Mouse (Mus musculus) c-Kit-positive CD71-negative TER-119-negative erythroid progenitor cells, embryonic 14.5 days (primary cell): ENCODE results near the gene Gpc6.

Experiments used
- DNase-seq: peaks from one replicate; pipeline ENCODE4 v3.0.0-alpha.2; 2013; ENCODE audit warnings: low read depth

Gene Gpc6

GRCm38 (mm10) chr14:117473378-117473777, 548.3 kb downstream of the Gpc6 start:
- no peak for DNase-seq

- DNase-seq, result no peak
Measured at GRCm38 (mm10) chr14:117478879-117479278, 553.8 kb downstream of the Gpc6 start.

- DNase-seq, result no peak
Measured at GRCm38 (mm10) chr14:117487161-117487754, 562.1 kb downstream of the Gpc6 start.

GRCm38 (mm10) chr14:117490469-117490868, 565.4 kb downstream of the Gpc6 start:
- DNase-seq, result no peak

GRCm38 (mm10) chr14:117495118-117495517, 570.0 kb downstream of the Gpc6 start:
- DNase-seq, result no peak

GRCm38 (mm10) chr14:117498785-117499184, 573.7 kb downstream of the Gpc6 start:
- no peak for DNase-seq

- no peak for DNase-seq
Measured at GRCm38 (mm10) chr14:117499354-117499753, 574.2 kb downstream of the Gpc6 start.

GRCm38 (mm10) chr14:117514829-117515228, 589.7 kb downstream of the Gpc6 start:
- DNase-seq, result no peak

- DNase-seq, result no peak
Measured at GRCm38 (mm10) chr14:117519574-117519973, 594.5 kb downstream of the Gpc6 start.

- no peak for DNase-seq
Measured at GRCm38 (mm10) chr14:117520706-117521105, 595.6 kb downstream of the Gpc6 start.

GRCm38 (mm10) chr14:117525133-117525532, 600.0 kb downstream of the Gpc6 start:
- DNase-seq, result no peak

- no peak for DNase-seq
Measured at GRCm38 (mm10) chr14:117527053-117527452, 601.9 kb downstream of the Gpc6 start.

GRCm38 (mm10) chr14:117529439-117529838, 604.3 kb downstream of the Gpc6 start:
- DNase-seq, result no peak

- DNase-seq, result no peak
Measured at GRCm38 (mm10) chr14:117552776-117553175, 627.7 kb downstream of the Gpc6 start.

- no peak for DNase-seq
Measured at GRCm38 (mm10) chr14:117556715-117557320, 631.7 kb downstream of the Gpc6 start.

GRCm38 (mm10) chr14:117562146-117562545, 637.0 kb downstream of the Gpc6 start:
- no peak for DNase-seq

- DNase-seq, result no peak
Measured at GRCm38 (mm10) chr14:117569278-117569677, 644.2 kb downstream of the Gpc6 start.

- DNase-seq, result no peak
Measured at GRCm38 (mm10) chr14:117572213-117572612, 647.1 kb downstream of the Gpc6 start.

- no peak for DNase-seq
Measured at GRCm38 (mm10) chr14:117574216-117574615, 649.1 kb downstream of the Gpc6 start.

GRCm38 (mm10) chr14:117581740-117582139, 656.6 kb downstream of the Gpc6 start:
- DNase-seq, result no peak

GRCm38 (mm10) chr14:117599758-117600157, 674.6 kb downstream of the Gpc6 start:
- no peak for DNase-seq

- no peak for DNase-seq
Measured at GRCm38 (mm10) chr14:117603837-117604236, 678.7 kb downstream of the Gpc6 start.

- no peak for DNase-seq
Measured at GRCm38 (mm10) chr14:117605750-117606149, 680.6 kb downstream of the Gpc6 start.

- no peak for DNase-seq
Measured at GRCm38 (mm10) chr14:117611113-117611512, 686.0 kb downstream of the Gpc6 start.
